Mouse (Mus musculus) heart, postnatal 0 days (tissue): ENCODE measurements around the gene Cav1.

Experiments
- CTCF ChIP-seq: IDR thresholded peaks from 2 replicates; pipeline ENCODE4 v1.5.1; 2016; ENCODE audit warnings: antibody characterized with exemption, control low read depth, low read depth
- EP300 ChIP-seq: IDR thresholded peaks from 2 replicates; pipeline ENCODE4 v1.6.1; 2016; ENCODE audit warnings: antibody characterized with exemption, low read depth

DNA sequence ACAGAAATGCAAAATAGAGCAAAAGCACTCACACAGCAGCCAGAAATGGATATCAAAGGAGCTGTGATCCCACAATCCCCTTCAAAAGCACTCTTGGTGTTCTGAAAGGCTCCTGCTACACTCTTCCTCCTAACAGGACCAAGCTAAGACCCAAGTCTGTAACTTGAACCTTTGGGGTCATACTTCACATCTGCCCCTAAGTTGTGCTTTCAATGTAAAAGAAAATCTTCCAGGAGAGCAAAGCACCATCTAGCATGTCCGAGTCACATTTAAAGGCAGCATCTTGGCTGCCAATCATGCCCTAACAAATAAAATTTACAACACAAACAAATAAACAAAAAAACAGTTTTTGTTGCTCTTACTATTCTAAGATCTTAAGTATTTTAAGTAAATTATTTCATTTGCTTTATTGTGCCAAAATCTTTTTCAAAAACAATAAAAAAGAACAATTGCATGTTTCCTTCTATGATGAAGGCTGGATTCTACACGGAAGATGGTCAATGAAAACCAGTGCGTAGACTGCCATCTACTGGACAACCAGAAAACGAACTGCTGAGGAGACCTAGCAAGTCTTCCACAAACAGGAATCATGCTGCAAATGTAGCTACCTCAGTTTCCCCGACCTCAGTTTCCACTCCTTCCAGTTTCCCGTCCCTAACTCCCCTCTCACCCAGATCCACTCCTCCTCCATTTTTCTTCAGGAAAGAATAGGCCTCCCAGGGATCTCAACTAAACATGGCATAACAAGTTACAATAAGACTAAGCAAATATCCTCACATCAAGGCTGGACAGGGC lies 53.0 kb downstream of the Cav1 start:
- peak; percentile 84 for TF ChIP-seq CTCF
- no peak for TF ChIP-seq EP300
